8 mouse cellular contexts compared by ENCODE assay signal in genomic region chr5:111269613-111270205, GRCm38 (mm10).
DNase-seq lines count a peak whose midpoint lies in the region; ATAC-seq and TF ChIP-seq lines count a peak whose summit lies in the region.

No protein-coding gene starts in this region.

- no peak overlapping the region for H3K4me2 ChIP-seq in limb, embryonic 14.5 days (replicated peaks; ENCODE audit: low read depth, low read length, severe bottlenecking)
- no peak overlapping the region for H3K4me2 ChIP-seq in stomach, embryonic 15.5 days

- 0 out of 2 replicates have a peak, but pooled peaks cover 8% of the 10 kb centered on the region for H3K9me3 ChIP-seq in limb, embryonic 14.5 days (ENCODE audit: control insufficient read depth, low read length)
- H3K9me3 ChIP-seq in stomach, embryonic 15.5 days = no peaks in the 10 kb centered on the region

- no peak overlapping the region for H3K9ac ChIP-seq in limb, embryonic 14.5 days (ENCODE audit: low read depth, low read length, severe bottlenecking)
- no peak overlapping the region for H3K9ac ChIP-seq in stomach, embryonic 15.5 days

- peak; percentile 37; the same call in 1 of the 2 replicates for ATAC-seq in limb, embryonic 14.5 days (ENCODE audit: low FRiP score, low read depth)
- ATAC-seq in monocyte, adult 5-6 weeks (replicated peaks; ENCODE audit: insufficient number of reproducible peaks, low FRiP score, low TSS enrichment, poor library complexity, severe bottlenecking) = 0 out of 2 replicates have a peak, but pooled peaks have one; percentile 44
- 0 out of 2 replicates have a peak, but pooled peaks have one; percentile 12 for ATAC-seq in stomach, embryonic 15.5 days (ENCODE audit: insufficient read depth, low FRiP score, low read depth)

- no peaks in the 10 kb centered on the region for H3K27me3 ChIP-seq in limb, embryonic 14.5 days (ENCODE audit: control insufficient read depth, insufficient read depth, low read length)
- no peaks in the 10 kb centered on the region for H3K27me3 ChIP-seq in stomach, embryonic 15.5 days (replicated peaks)

- peaks cover 87% of the 10 kb centered on the region for H3K36me3 ChIP-seq in limb, embryonic 14.5 days (ENCODE audit: control insufficient read depth, insufficient read depth, low read length)
- peaks cover 13% of the 10 kb centered on the region for H3K36me3 ChIP-seq in stomach, embryonic 15.5 days

- WGBS in limb, embryonic 14.5 days = 54% methylated on average over 6 of the region's 6 CpGs
- 63% methylated on average over 6 of the region's 6 CpGs for WGBS in stomach, embryonic 15.5 days

- no peak for TF ChIP-seq POLR2A in limb, embryonic 14.5 days (IDR thresholded peaks at IDR 0.05; ENCODE audit: borderline replicate concordance, extremely low read depth, insufficient read depth, insufficient read length)

- H3K4me1 ChIP-seq in limb, embryonic 14.5 days (ENCODE audit: control insufficient read depth, insufficient read depth, low read length) = 0 out of 2 replicates have a peak, but pooled peaks cover 2% of the 10 kb centered on the region
- 0 out of 2 replicates have a peak, but pooled peaks cover 4% of the 10 kb centered on the region for H3K4me1 ChIP-seq in stomach, embryonic 15.5 days

- DNase-seq in ovary, postnatal 10 days (ENCODE audit: low spot score) = peak; percentile 64
- no peak for DNase-seq in ovary, adult 18-20 months (ENCODE audit: low spot score)
- DNase-seq in cerebellum, postnatal 14 days = peak; percentile 88 to 92
- peak; percentile 56 to 63 for DNase-seq in gastrocnemius, adult 8-10 months (ENCODE audit: low spot score in 2 of 2)
- DNase-seq in induced T-regulatory cell, adult 2 months (ENCODE audit: low read depth) = peak; percentile 73
- DNase-seq in limb, embryonic 14.5 days (ENCODE audit: low spot score) = peak; percentile 65

- no peak overlapping the region for H3K27ac ChIP-seq in limb, embryonic 14.5 days (replicated peaks; ENCODE audit: low read depth, low read length)
- no peak overlapping the region for H3K27ac ChIP-seq in stomach, embryonic 15.5 days

- no peak overlapping the region for H3K4me3 ChIP-seq in limb, embryonic 14.5 days (replicated peaks; ENCODE audit: low read length)
- H3K4me3 ChIP-seq in stomach, embryonic 15.5 days (replicated peaks) = no peak overlapping the region
